Mouse (Mus musculus): ENCODE measurements around the gene Vmn1r211. TPM values are rescaled to one million over a fixed set of nuclear protein-coding genes. Genes with fewer than 3 reads are reported as not detected.
"Not testable (repeated sequence)": the region's sequence is repeated elsewhere in the genome, so short reads cannot be mapped to it uniquely, and the experiment has no call there.

Vmn1r211 gene
- total RNA-seq (2022), result not detected

DNA sequence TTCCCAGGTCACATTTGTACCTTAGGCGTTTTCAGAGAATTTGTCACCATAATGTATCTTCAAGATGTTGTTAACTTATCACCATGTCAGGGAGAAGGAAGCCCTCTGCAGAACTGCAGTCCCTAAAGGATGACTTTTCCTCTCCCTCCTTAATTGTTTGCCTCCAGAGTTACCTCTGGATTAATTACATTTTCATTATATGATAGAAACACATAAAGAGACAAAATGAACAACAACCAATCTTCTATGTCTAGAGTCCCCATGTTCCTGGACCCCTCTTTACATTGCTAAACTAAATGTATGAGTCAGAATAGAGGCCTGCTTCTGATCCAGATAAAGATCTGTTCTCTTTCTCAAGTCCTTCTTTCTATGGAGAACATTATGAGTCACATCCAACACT, at the start of gene Vmn1r211:
TSS of gene Vmn1r211 (minus strand) at position 101 of the 400 bp plus-strand sequence.
- no peak for DNase-seq (ENCODE audit: low spot score in 2 of 2)

DNA sequence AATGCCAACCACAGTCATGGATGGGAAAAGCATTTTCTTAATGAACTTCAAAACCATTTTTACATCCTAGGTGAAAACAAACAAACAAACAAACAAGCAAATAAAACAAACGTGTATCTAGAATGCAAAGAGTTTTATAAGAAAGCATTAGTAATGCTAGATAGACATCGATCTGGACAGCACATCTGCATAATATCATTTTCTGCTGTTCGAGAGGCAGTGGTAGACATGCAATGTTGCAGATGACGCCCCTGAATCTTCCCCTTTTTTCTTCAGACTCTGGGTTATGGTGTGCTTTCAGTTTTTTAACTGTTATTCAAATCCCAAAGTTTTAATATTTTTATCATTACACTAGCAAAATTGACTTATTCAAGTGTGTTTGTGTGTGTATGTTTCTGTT, 26.7 kb upstream of the Vmn1r211 start, which contains the start of gene Vmn1r212:
TSS of gene Vmn1r212 (minus strand) at position 101 of the 400 bp plus-strand sequence.
- DNase-seq (ENCODE audit: low spot score in 2 of 2), result no peak

DNA sequence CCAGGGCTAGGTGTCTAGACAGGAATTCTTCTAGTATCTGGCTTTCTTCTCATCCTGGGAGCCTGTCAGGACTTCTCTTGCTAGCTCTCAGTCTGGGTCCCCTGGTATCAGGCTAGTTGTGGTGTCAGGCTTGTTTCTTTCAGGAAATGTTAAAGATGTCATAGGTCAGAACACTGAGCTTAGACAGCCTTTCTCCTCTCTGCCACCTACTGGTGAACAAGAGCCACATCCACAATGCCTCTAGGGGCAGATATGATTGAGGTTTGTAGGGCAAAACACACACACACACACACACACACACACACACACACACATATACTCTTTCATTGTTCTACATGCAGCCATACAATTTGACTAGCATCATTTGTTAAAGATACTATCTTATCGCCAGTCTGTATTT, 21.9 kb upstream of the Vmn1r211 start:
- no peak for DNase-seq (ENCODE audit: low spot score in 2 of 2)

DNA sequence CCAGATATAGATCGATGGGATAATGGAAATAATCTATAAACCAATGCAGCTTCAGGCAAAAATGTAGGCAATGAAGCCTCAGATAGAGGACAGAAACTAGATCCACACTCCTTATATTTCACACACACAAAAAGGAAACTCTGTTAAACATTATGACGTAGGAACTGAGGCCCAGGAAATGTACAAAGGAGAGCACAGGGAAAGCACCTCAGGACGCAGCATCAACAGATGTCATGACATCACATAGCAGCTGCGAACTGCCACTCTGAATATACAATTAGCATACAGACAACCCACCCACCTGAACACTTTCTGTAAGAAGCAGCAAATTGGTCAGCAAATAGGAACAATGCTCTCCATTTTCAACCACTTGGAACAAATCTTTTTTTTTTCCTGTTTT, 2.6 kb downstream of the Vmn1r211 start:
- DNase-seq (ENCODE audit: low spot score in 2 of 2), result no peak

DNA sequence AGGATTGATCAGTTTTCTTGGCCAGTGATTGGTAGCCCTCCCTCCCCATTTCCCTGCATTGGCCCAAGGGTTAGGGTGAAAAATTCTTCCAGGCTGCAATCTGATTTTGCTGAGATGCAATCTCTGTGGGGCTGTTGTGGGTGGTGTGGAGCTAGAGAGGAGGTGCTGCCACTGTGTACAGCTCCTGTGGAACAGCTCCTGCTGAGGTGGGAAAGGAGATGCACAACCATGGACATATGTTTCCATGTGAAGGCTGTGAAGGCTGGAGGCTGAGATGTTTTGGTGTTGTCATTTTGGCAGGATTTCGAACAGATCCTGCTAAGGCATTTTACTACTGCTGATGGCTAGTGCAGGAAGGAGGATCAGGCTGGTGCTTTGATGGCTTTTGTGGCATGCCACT, 10.6 kb downstream of the Vmn1r211 start:
- DNase-seq (ENCODE audit: low spot score in 2 of 2), result no peak

DNA sequence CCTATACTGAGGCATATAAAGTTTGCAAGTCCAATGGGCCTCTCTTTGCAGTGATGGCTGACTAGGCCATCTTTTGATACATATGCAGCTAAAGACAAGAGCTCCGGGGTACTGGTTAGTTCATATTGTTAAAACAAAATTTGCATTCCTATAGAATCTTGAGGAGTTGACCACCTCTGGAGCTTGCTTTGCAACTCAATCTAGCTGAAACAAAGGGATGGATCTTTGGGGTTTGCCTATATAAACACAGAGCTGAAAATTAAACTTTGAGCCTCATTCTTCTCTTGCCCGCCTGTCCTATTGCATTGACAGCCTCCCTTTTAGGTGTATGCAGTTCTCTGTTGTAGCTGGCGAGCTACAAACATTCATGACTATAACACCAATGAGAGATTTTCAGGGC, 13.1 kb downstream of the Vmn1r211 start:
- DNase-seq (ENCODE audit: low spot score in 2 of 2), result not testable (repeated sequence)

DNA sequence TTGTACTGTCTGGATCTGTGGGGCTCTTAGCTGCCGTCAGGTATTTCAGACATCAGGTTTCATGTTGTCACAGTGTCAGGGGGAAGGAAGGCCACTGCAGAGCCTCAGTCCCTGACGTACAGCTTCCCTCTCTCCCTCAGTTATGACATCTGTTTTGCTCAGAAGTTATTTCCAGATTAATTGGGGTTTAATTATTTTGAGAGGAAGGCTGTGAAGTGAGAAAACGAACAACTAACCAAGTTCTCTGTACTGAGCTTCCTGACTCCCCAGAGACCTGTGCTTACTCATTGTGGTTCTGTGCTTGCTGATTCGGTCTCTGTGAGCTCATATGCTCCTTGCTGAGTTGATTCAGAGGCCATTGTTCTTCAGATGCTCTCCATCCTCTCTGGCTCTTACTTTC, 26.1 kb downstream of the Vmn1r211 start, which contains the start of gene Vmn1r210:
TSS of gene Vmn1r210 (minus strand) at position 101 of the 400 bp plus-strand sequence.
- DNase-seq (ENCODE audit: low spot score in 2 of 2), result no peak

DNA sequence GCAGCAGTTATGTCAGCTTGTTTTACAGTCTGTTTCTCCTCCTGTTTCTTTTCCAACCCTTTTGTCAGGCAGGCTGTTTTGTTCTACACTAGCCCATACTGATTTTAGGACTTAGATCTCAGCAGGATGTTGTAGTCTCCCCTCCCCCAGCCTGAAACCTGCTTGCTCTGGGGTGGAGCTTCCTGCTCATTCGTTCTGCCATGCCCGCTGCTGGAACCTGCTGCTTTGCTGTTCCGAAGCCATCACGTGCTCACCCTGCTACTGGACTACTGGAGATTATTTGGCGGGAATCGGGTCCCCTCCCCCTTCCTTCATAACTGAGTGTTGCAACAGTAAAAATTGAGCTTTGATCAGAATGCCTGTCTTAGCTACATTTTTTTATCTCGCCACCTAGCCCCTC, 28.0 kb downstream of the Vmn1r211 start:
- not testable (repeated sequence) for DNase-seq (ENCODE audit: low spot score in 2 of 2)

DNA sequence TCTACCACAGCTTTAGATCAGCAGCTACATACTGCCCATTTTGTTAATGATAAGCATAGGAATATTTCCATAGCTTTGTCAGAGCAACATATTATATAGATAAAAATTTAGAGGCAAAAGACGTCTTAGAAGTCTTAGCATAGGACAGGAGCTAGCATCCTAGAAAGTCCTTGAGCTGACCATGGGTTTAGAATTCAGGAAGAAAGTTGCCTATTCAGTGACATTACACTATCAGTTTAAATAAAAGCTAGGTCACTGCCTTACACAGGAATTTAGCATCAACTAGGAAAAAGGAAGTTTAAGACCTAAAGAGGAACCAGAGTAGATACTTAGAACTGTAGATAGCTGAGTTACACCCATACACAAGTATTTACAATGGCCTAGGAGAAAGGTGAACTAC, 35.8 kb downstream of the Vmn1r211 start:
- not testable (repeated sequence) for DNase-seq (ENCODE audit: low spot score in 2 of 2)

DNA sequence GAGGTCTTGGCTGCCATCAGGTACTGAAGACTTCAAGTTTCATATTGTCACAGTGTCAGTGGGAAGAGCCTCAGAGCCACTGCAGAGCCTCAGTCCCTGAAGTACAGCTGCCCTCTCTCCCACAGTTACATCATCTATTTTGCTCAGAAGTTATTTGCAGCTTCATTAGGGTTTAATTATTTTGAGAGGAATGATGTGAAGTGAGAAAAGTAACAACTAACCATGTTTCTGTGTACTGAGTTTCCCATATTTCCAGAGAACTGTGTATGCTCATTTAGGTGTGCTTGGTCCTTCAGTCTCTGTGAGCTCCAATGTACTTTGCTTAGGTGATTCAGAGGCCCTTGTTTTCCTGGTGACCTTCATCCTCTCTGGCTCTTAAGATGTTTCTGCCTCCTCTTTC, 47.8 kb downstream of the Vmn1r211 start, which contains the start of gene Vmn1r209:
TSS of gene Vmn1r209 (minus strand) at position 101 of the 400 bp plus-strand sequence.
- DNase-seq (ENCODE audit: low spot score in 2 of 2), result not testable (repeated sequence)

Other genes starting within 250 kb of the Vmn1r211 start
- gene Vmn1r206, start 233.3 kb downstream of the Vmn1r211 start, total RNA-seq (2022), result not detected
- under 1 TPM in 3 of 4 experiments, not detected in 1; 0.11 to 0.24 (median 0.21) TPM for gene Vmn1r207-ps, start 127.9 kb downstream of the Vmn1r211 start, total RNA-seq (2022)
- not detected for gene Vmn1r208, start 80.2 kb downstream of the Vmn1r211 start, total RNA-seq (2022)
- under 1 TPM in 3 of 4 experiments, not detected in 1; 0.04 to 0.06 (median 0.05) TPM for gene Vmn1r209, start 47.9 kb downstream of the Vmn1r211 start, total RNA-seq (2022)
- not detected for gene Vmn1r210, start 26.2 kb downstream of the Vmn1r211 start, total RNA-seq (2022)
- gene Vmn1r212, start 26.6 kb upstream of the Vmn1r211 start, total RNA-seq (2022), result not detected
- gene Vmn1r213, start 150.1 kb upstream of the Vmn1r211 start, total RNA-seq (2022), result not detected
- gene Vmn1r214, start 172.9 kb upstream of the Vmn1r211 start, total RNA-seq (2022), result not detected
- gene Vmn1r215, start 210.5 kb upstream of the Vmn1r211 start, total RNA-seq (2022), result not detected